Mouse (Mus musculus) hindbrain, embryonic 16.5 days (tissue): ENCODE data around the gene Itga1. TPM values are rescaled to one million over a fixed set of nuclear protein-coding genes. Genes with fewer than 3 reads are reported as not detected.

Experiments
- ATAC-seq: fragments of 200-750 bp; cut with Nextera tagmentation; 2 replicates; pipeline ENCODE4 v1.8.0; 2017; ENCODE audit warnings: moderate TSS enrichment, moderate library complexity
- H3K27ac ChIP-seq: fragments of 300-500 bp; sonication (generic); 2 replicates; pipeline ENCODE4 v1.5.1; 2014; ENCODE audit warnings: low read depth, mild to moderate bottlenecking, control low read depth, low read length, moderate library complexity
- H3K27me3 ChIP-seq: fragments of 300-500 bp; sonication (generic); replicated peaks from 2 replicates; pipeline ENCODE4 v1.6.1; 2014; ENCODE audit warnings: low read length; ENCODE audit not compliant: control insufficient read depth, insufficient read depth
- H3K36me3 ChIP-seq: fragments of 300-500 bp; sonication (generic); 2 replicates; pipeline ENCODE4 v1.6.1; 2014; ENCODE audit warnings: mild to moderate bottlenecking, low read length, moderate library complexity, mixed read lengths; ENCODE audit not compliant: control insufficient read depth, insufficient read depth
- H3K4me1 ChIP-seq: fragments of 300-500 bp; sonication (generic); 2 replicates; pipeline ENCODE4 v1.6.1; 2014; ENCODE audit warnings: low read depth, low read length; ENCODE audit not compliant: control insufficient read depth, insufficient read depth
- H3K4me2 ChIP-seq: fragments of 300-500 bp; sonication (generic); 2 replicates; pipeline ENCODE4 v1.6.1; 2014; ENCODE audit warnings: mild to moderate bottlenecking, low read length, control low read depth, moderate library complexity
- H3K4me3 ChIP-seq: fragments of 300-500 bp; sonication (generic); 2 replicates; pipeline ENCODE4 v1.5.1; 2014; ENCODE audit warnings: mild to moderate bottlenecking, low read length, control low read depth, moderate library complexity
- H3K9ac ChIP-seq: fragments of 300-500 bp; sonication (generic); 2 replicates; pipeline ENCODE4 v1.6.1; 2014; ENCODE audit warnings: low read depth, mild to moderate bottlenecking, control low read depth, low read length, moderate library complexity
- H3K9me3 ChIP-seq: fragments of 300-500 bp; sonication (generic); 2 replicates; pipeline ENCODE4 v1.6.1; 2014; ENCODE audit warnings: mild to moderate bottlenecking, low read length, moderate library complexity; ENCODE audit not compliant: control insufficient read depth
- WGBS: fragments of 180-500 bp; shearing (Covaris S2); extraction: QIAGEN DNeasy Blood & Tissue Kit; methylation state at CpG from one replicate; pipeline ENCODE4 v1.1.7; 2014; 5-methylcytosine and 5-hydroxymethylcytosine counted together
- polyA plus RNA-seq: library from polyadenylated mRNA; unstranded; fragments of >200 nt; fragmentation: Nextera tagmentation; extraction: Ambion mirVana; gene quantifications from 2 replicates; pipeline ENCODE4 v1.2.1, GENCODE M21; 2015

Itga1 gene
- polyA plus RNA-seq, 1 experiment from 2014 or later = 6.2 TPM

DNA sequence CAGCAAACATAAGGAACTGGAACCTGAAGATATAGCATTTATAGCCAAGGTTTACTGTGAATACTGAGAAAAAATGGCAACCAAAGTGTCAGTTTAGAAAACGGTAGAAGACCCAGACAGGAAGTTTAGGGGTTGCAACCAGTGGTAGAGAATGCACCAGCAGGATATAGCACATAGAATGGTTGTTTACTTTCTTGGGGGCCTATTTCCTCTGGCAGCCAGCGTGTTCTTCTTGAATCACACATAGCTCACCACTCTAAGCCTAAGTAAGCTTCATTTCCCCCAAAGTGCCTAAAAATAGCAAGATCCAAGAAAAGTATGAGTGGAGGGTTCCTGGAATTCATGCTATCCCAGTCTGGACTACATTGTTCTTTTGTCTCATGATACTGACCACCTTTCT is 59.1 kb downstream of the Itga1 start:
- no peak overlapping the region for H3K9ac ChIP-seq
- H3K9me3 ChIP-seq = no peaks in the 10 kb centered on the region
- H3K27me3 ChIP-seq = no peaks in the 10 kb centered on the region
- H3K4me3 ChIP-seq = no peak overlapping the region
- no peaks in the 10 kb centered on the region for H3K4me1 ChIP-seq
- no peaks in the 10 kb centered on the region for H3K36me3 ChIP-seq
- H3K27ac ChIP-seq = no peak overlapping the region
- 74% methylated on average over 2 of the region's 2 CpGs for WGBS
- no peak overlapping the region for H3K4me2 ChIP-seq
- ATAC-seq = no peak

DNA sequence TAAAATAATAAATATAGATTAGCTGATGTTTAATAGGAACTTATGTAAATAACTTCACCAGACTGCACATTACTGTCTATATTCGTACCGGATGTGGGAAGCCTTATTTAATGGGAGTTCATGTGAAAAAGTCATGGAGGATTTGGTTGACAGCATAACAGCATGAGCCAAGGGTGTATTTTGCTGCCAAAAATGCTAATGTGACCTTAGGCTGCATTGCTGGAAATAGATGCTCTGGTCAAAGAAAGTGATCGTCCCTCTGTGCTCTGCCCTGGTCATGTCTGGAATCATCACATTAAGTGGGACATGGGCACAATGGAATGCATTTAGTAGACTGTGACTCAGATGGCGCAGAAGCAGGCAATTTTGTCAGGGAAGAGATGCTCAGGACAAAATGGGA is 64.5 kb downstream of the Itga1 start:
- H3K4me3 ChIP-seq = no peak overlapping the region
- no peaks in the 10 kb centered on the region for H3K4me1 ChIP-seq
- no peaks in the 10 kb centered on the region for H3K36me3 ChIP-seq
- no peaks in the 10 kb centered on the region for H3K27me3 ChIP-seq
- no peaks in the 10 kb centered on the region for H3K9me3 ChIP-seq
- ATAC-seq = peak; percentile 83
- H3K9ac ChIP-seq = no peak overlapping the region
- no peak overlapping the region for H3K4me2 ChIP-seq
- WGBS = 43% methylated on average over 4 of the region's 4 CpGs
- H3K27ac ChIP-seq = no peak overlapping the region

DNA sequence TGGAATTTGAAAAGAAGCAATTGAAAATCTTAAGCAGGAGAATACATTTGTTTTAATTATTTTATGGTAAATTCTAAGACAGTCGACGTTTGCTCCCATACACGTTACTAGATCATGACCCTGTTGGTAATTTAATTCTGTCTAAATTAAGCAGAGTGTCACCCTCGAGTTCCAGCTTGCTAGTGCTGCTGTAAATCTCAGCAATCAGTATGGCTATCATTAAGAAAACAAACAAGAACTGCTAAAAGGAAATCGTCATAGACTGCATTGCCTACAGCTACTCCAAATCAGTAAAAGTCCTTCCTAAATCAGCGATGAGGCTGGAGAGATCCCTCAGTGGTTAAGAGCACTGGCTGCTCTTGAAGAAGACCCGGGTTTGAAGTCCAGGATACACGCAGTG is 66.4 kb downstream of the Itga1 start:
- WGBS = 81% methylated on average over 8 of the region's 8 CpGs
- ATAC-seq = no peak
- no peaks in the 10 kb centered on the region for H3K36me3 ChIP-seq

DNA sequence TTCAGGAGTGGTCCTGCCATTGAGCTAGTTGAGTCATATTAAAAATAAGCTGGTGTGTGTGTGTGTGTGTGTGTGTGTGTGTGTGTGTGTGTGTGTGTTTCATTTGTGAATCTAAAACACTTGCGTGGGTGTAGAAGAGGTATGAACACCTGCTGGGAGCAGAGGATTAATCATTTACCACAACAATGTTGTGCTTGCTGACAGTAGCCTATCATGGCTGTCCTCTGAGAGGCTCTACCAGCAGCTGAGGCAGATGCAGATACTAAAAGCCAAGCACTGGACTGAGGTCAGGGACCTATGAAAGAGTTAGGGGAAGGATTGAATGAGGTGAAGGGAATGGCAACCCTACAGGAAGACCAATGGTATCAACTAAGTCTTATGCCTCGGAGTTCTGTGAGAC is 68.6 kb downstream of the Itga1 start:
- 73% methylated on average over 2 of the region's 2 CpGs for WGBS
- no peaks in the 10 kb centered on the region for H3K36me3 ChIP-seq
- H3K9me3 ChIP-seq = no peaks in the 10 kb centered on the region
- no peak for ATAC-seq
- H3K4me2 ChIP-seq = no peak overlapping the region
- no peak overlapping the region for H3K9ac ChIP-seq
- no peaks in the 10 kb centered on the region for H3K27me3 ChIP-seq
- H3K4me1 ChIP-seq = no peaks in the 10 kb centered on the region
- H3K4me3 ChIP-seq = no peak overlapping the region
- no peak overlapping the region for H3K27ac ChIP-seq

More for the DNA sequence above, 66.4 kb downstream of the Itga1 start:
- no peaks in the 10 kb centered on the region for H3K9me3 ChIP-seq
- no peaks in the 10 kb centered on the region for H3K4me1 ChIP-seq
- no peak overlapping the region for H3K4me3 ChIP-seq
- H3K27me3 ChIP-seq = no peaks in the 10 kb centered on the region
- no peak overlapping the region for H3K4me2 ChIP-seq
- no peak overlapping the region for H3K9ac ChIP-seq
- H3K27ac ChIP-seq = no peak overlapping the region

- Histone ChIP-seq H3K9me3 (no peaks in the 10 kb centered on the region), H3K4me1 (no peaks in the 10 kb centered on the region), H3K4me2 (no peak overlapping the region), H3K36me3 (no peaks in the 10 kb centered on the region), H3K27me3 (no peaks in the 10 kb centered on the region), H3K9ac (no peak overlapping the region), H3K4me3 (no peak overlapping the region), H3K27ac (no peak overlapping the region)
- no peak for ATAC-seq
- WGBS = 79% methylated on average over 17 of the region's 17 CpGs
Observed at GRCm38 (mm10) chr13:115031177-115032000, 70.4 kb downstream of the Itga1 start.

GRCm38 (mm10) chr13:115025394-115025793 is 76.4 kb downstream of the Itga1 start:
- Histone ChIP-seq H3K9me3 (no peaks in the 10 kb centered on the region), H3K9ac (no peak overlapping the region), H3K4me2 (no peak overlapping the region), H3K4me3 (no peak overlapping the region), H3K27me3 (no peaks in the 10 kb centered on the region), H3K27ac (no peak overlapping the region), H3K36me3 (no peaks in the 10 kb centered on the region), H3K4me1 (no peaks in the 10 kb centered on the region)
- WGBS = 84% methylated on average over 3 of the region's 3 CpGs
- no peak for ATAC-seq

GRCm38 (mm10) chr13:115022117-115022787 is 79.5 kb downstream of the Itga1 start:
- Histone ChIP-seq H3K4me1 (no peaks in the 10 kb centered on the region), H3K9ac (no peak overlapping the region), H3K27me3 (no peaks in the 10 kb centered on the region), H3K9me3 (no peaks in the 10 kb centered on the region), H3K36me3 (no peaks in the 10 kb centered on the region), H3K4me3 (no peak overlapping the region), H3K27ac (no peak overlapping the region), H3K4me2 (no peak overlapping the region)
- ATAC-seq = no peak
- WGBS = 89% methylated on average over 6 of the region's 6 CpGs

DNA sequence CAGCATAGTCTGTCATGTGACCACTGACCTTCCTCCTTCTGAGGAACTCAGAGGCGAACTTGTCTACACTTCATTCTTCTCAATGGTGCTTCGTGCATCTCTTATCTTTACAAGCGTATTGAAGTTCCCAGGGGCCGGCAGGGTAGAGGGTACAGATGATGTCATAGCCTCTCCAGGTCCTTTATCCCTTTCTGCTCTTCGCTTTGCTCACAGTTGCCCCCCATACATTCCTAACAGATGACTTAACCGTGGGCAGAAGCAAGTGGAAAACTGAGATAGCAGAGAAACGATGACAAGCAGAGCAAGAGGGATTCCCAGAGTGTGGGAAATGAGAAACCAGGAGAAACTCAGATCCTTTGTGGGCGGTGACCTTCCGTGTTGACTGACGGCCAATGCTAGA is 80.4 kb downstream of the Itga1 start:
- no peak for ATAC-seq
- no peaks in the 10 kb centered on the region for H3K9me3 ChIP-seq
- H3K27ac ChIP-seq = no peak overlapping the region
- H3K36me3 ChIP-seq = no peaks in the 10 kb centered on the region
- no peaks in the 10 kb centered on the region for H3K4me1 ChIP-seq
- no peak overlapping the region for H3K9ac ChIP-seq
- H3K4me3 ChIP-seq = no peak overlapping the region
- H3K27me3 ChIP-seq = no peaks in the 10 kb centered on the region
- H3K4me2 ChIP-seq = no peak overlapping the region
- 80% methylated on average over 10 of the region's 10 CpGs for WGBS

- Histone ChIP-seq H3K36me3 (no peaks in the 10 kb centered on the region), H3K4me1 (no peaks in the 10 kb centered on the region), H3K27me3 (no peaks in the 10 kb centered on the region), H3K27ac (no peak overlapping the region), H3K9me3 (no peaks in the 10 kb centered on the region), H3K4me3 (no peak overlapping the region), H3K4me2 (no peak overlapping the region), H3K9ac (no peak overlapping the region)
- no peak for ATAC-seq
- 88% methylated on average over 4 of the region's 4 CpGs for WGBS
Observed at GRCm38 (mm10) chr13:115020727-115021126, 81.0 kb downstream of the Itga1 start.
